ENCODE assay signal across 7 mouse cellular contexts in the genomic region with DNA sequence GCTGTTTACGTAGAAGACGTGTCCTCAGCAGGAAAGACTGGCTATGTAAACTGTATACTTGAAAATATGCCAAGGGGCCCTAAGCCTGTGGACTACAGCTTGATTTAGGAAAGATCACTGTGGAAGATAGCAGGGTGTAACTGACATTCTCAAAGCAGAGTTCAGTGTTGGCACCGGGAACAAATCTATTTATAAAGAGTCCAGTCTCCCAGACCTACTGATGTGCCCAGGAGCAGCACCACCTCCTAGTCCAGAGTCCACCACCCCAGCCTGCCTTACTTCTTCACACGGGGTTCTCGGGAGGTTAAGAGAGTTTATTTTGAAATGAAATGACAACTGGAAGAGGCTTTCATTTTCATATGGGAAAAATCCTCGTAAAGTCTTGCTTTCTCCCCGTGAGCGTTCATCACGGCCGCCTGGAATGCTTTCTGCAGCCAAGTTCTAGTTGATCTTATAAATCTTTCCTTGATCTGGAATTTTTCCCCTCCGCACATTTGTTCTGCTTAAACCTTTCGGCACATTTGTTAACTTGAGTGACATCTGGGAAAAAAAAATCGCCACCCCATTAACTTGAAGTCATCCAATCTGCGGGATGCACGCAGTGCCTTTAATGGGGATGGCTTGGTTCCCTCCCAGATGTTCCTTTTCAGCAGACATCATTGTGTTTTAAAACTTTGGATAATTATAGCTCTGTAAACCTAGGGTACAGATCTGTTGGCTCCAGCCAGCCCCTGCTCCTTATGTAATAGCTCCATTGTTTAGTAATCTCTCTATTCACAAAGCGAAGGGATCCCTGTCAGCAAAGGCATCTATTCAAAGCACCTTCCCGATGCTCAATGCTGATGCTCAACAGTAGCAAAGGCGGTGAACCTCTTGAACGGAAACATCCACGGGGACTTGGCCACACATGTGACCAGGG.
DNase-seq lines count a peak whose midpoint lies in the region; ATAC-seq lines count a peak whose summit lies in the region.

No protein-coding gene starts in this region.

- peak overlapping the region; percentile 31 for H3K4me2 ChIP-seq in forebrain, embryonic 14.5 days (ENCODE audit: low read length)
- peak overlapping the region; percentile 25 for H3K4me2 ChIP-seq in intestine, embryonic 16.5 days (ENCODE audit: low read depth, low read length)

- no peaks in the 10 kb centered on the region for H3K27me3 ChIP-seq in forebrain, embryonic 14.5 days (replicated peaks; ENCODE audit: control insufficient read depth, insufficient read depth, low read length)
- no peaks in the 10 kb centered on the region for H3K27me3 ChIP-seq in intestine, embryonic 16.5 days (replicated peaks; ENCODE audit: control insufficient read depth, insufficient read depth, low read length)

- WGBS in forebrain, embryonic 14.5 days: 17% methylated on average over 20 of the region's 20 CpGs
- 40% methylated on average over 20 of the region's 20 CpGs for WGBS in intestine, embryonic 16.5 days

- no peaks in the 10 kb centered on the region for H3K9me3 ChIP-seq in forebrain, embryonic 14.5 days (replicated peaks; ENCODE audit: control insufficient read depth, low read length)
- no peaks in the 10 kb centered on the region for H3K9me3 ChIP-seq in intestine, embryonic 16.5 days (ENCODE audit: control insufficient read depth, low read length)

- no peak overlapping the region for H3K4me3 ChIP-seq in forebrain, embryonic 14.5 days (ENCODE audit: low read depth, low read length)
- no peak overlapping the region for H3K4me3 ChIP-seq in intestine, embryonic 16.5 days (ENCODE audit: low read length)

- H3K9ac ChIP-seq in forebrain, embryonic 14.5 days (ENCODE audit: low read length): peak overlapping the region; percentile 22; the same call in 1 of the 2 replicates
- 0 out of 2 replicates have a peak overlapping the region, but pooled peaks have one; percentile 0 for H3K9ac ChIP-seq in intestine, embryonic 16.5 days (ENCODE audit: low read depth, low read length)

- H3K36me3 ChIP-seq in forebrain, embryonic 14.5 days (ENCODE audit: control insufficient read depth, insufficient read depth, low read length): no peaks in the 10 kb centered on the region
- H3K36me3 ChIP-seq in intestine, embryonic 16.5 days (ENCODE audit: control insufficient read depth, insufficient read depth, low read length): no peaks in the 10 kb centered on the region

- H3K27ac ChIP-seq in forebrain, embryonic 14.5 days (ENCODE audit: low read depth, low read length): no peak overlapping the region
- peak overlapping the region; percentile 77 for H3K27ac ChIP-seq in intestine, embryonic 16.5 days (ENCODE audit: low read length)

- DNase-seq in right cerebral cortex, adult 18-20 months: peak; percentile 27
- no peak for DNase-seq in right cerebral cortex, postnatal 36 days (ENCODE audit: low spot score in 2 of 2)
- peak; percentile 61 for DNase-seq in forebrain, embryonic 14.5 days (ENCODE audit: low spot score)
- peak; percentile 72 for DNase-seq in lung, postnatal 25 days (ENCODE audit: low spot score)
- no peak for DNase-seq in ovary, postnatal 14 days (ENCODE audit: low spot score)

- ATAC-seq in forebrain, embryonic 14.5 days: no peak
- ATAC-seq in intestine, embryonic 16.5 days: peak; percentile 73
- no peak for ATAC-seq in activated CD4-positive, CD25-positive, alpha-beta regulatory T cell, adult 4 months

- peaks cover 18% of the 10 kb centered on the region for H3K4me1 ChIP-seq in forebrain, embryonic 14.5 days (ENCODE audit: control insufficient read depth, insufficient read depth, low read length)
- H3K4me1 ChIP-seq in intestine, embryonic 16.5 days (ENCODE audit: control insufficient read depth, insufficient read depth, low read length): peaks cover 16% of the 10 kb centered on the region; the same call in 1 of the 2 replicates

Comparison
In these comparisons a context has a peak if more than half of its experiments do, and no peak if none do; other contexts are left out.
1. DNase-seq: peak in right cerebral cortex, adult 18-20 months (single experiment), forebrain, embryonic 14.5 days (single experiment) and lung, postnatal 25 days (single experiment); none in right cerebral cortex, postnatal 36 days (0 of 2) and ovary, postnatal 14 days (single experiment).